Mouse (Mus musculus) T-helper 2 cell (primary cell): ENCODE results near the gene Oxct1.

Experiments used
- in situ Hi-C: fragments of 300-600 bp; cut with MboI, MseI; formaldehyde crosslinking; loops from one replicate; pipeline ENCODE4 v1.15.1; 2025; ENCODE audit warnings: high pct_unique_total_duplicates

Oxct1 gene

GRCm38 (mm10) chr15:4027671-4028410 is 1.7 kb downstream of the Oxct1 start:
- in situ Hi-C loops = no loop called here

- in situ Hi-C loops = no loop called here
Observed at GRCm38 (mm10) chr15:4028411-4028700, 2.2 kb downstream of the Oxct1 start.

- in situ Hi-C loops = no loop called here
Observed at GRCm38 (mm10) chr15:4028960-4029359, 2.8 kb downstream of the Oxct1 start.

- in situ Hi-C loops = no loop called here
Observed at GRCm38 (mm10) chr15:4033168-4034004, 7.2 kb downstream of the Oxct1 start.

GRCm38 (mm10) chr15:4042423-4042822 is 16.2 kb downstream of the Oxct1 start:
- in situ Hi-C loops = loop anchor here (5.0 kb wide), 1 partner anchor 45 kb away; the partner anchor contains the start of gene AW549877

GRCm38 (mm10) chr15:4043032-4043471 is 16.9 kb downstream of the Oxct1 start:
- in situ Hi-C loops = loop anchor here (5.0 kb wide), 1 partner anchor 46 kb away; the partner anchor contains the start of gene AW549877

GRCm38 (mm10) chr15:4056627-4057026 is 30.4 kb downstream of the Oxct1 start:
- in situ Hi-C loops = no loop called here

- in situ Hi-C loops = no loop called here
Observed at GRCm38 (mm10) chr15:4063574-4063973, 37.4 kb downstream of the Oxct1 start.

GRCm38 (mm10) chr15:4064013-4064412 is 37.8 kb downstream of the Oxct1 start:
- in situ Hi-C loops = no loop called here

GRCm38 (mm10) chr15:4064694-4065093 is 38.5 kb downstream of the Oxct1 start:
- in situ Hi-C loops = no loop called here

GRCm38 (mm10) chr15:4067273-4067990 is 41.2 kb downstream of the Oxct1 start:
- in situ Hi-C loops = no loop called here

- in situ Hi-C loops = no loop called here
Observed at GRCm38 (mm10) chr15:4077978-4078377, 51.8 kb downstream of the Oxct1 start.

GRCm38 (mm10) chr15:4078785-4079184 is 52.6 kb downstream of the Oxct1 start:
- in situ Hi-C loops = no loop called here

GRCm38 (mm10) chr15:4079425-4080189 is 53.4 kb downstream of the Oxct1 start:
- in situ Hi-C loops = no loop called here

GRCm38 (mm10) chr15:4085600-4086384 is 59.6 kb downstream of the Oxct1 start:
- in situ Hi-C loops = no loop called here

GRCm38 (mm10) chr15:4087446-4087845 is 61.3 kb downstream of the Oxct1 start:
- in situ Hi-C loops = no loop called here

- in situ Hi-C loops = no loop called here
Observed at GRCm38 (mm10) chr15:4087914-4088313, 61.7 kb downstream of the Oxct1 start.

- in situ Hi-C loops = no loop called here
Observed at GRCm38 (mm10) chr15:4090601-4091000, 64.4 kb downstream of the Oxct1 start.

GRCm38 (mm10) chr15:4092586-4092985 is 66.4 kb downstream of the Oxct1 start:
- in situ Hi-C loops = no loop called here

- in situ Hi-C loops = no loop called here
Observed at GRCm38 (mm10) chr15:4100341-4100921, 74.2 kb downstream of the Oxct1 start.
